Mouse (Mus musculus) G1E (cell line): Measurements from ENCODE around the gene Kif1b.

Experiments used
- CTCF ChIP-seq: IDR thresholded peaks from 2 replicates; pipeline ENCODE4 v1.5.1; 2012; ENCODE audit warnings: low read depth, low read length, inconsistent platforms, mixed read lengths
- GATA1 ChIP-seq: IDR thresholded peaks from 2 replicates; pipeline ENCODE4 v1.6.1; 2012; ENCODE audit warnings: borderline replicate concordance, low read length, inconsistent platforms, mixed read lengths
- GATA2 ChIP-seq: IDR thresholded peaks from 2 replicates; pipeline ENCODE4 v1.6.1; 2012; ENCODE audit warnings: low read depth, low read length, inconsistent platforms, borderline replicate concordance
- POLR2AphosphoS5 ChIP-seq: IDR thresholded peaks from 2 replicates; pipeline ENCODE4 v1.6.1; 2012; ENCODE audit warnings: low read depth, low read length, inconsistent platforms; ENCODE audit not compliant: insufficient replicate concordance
- TAL1 ChIP-seq: conservative IDR thresholded peaks from 2 replicates; pipeline ENCODE4 v1.6.1; 2012; ENCODE audit warnings: low read depth, low read length, inconsistent platforms, mixed read lengths

GRCm38 (mm10) chr4:149323730-149324129 lies 16.2 kb upstream of the Kif1b start:
- no peak for TF ChIP-seq POLR2AphosphoS5
- TF ChIP-seq CTCF = no peak
- no peak for TF ChIP-seq TAL1
- no peak for TF ChIP-seq GATA1
- TF ChIP-seq GATA2 = no peak
